Mouse (Mus musculus) embryo, embryonic 9.5 days (tissue): ENCODE data around the gene Erich6.

Experiments
- DNase-seq: peaks from one replicate; pipeline ENCODE4 v3.0.0-alpha.2; 2017; ENCODE audit errors: extremely low spot score

Erich6 gene

GRCm38 (mm10) chr3:58636406-58637295, at the start of gene Erich6:
TSS of gene Erich6 (minus strand) at chr3:58637207.
- DNase-seq: peak; percentile 74

GRCm38 (mm10) chr3:58686206-58686921, 49.4 kb upstream of the Erich6 start:
- DNase-seq: no peak

GRCm38 (mm10) chr3:58685396-58685795, 48.4 kb upstream of the Erich6 start:
- DNase-seq: no peak

DNA sequence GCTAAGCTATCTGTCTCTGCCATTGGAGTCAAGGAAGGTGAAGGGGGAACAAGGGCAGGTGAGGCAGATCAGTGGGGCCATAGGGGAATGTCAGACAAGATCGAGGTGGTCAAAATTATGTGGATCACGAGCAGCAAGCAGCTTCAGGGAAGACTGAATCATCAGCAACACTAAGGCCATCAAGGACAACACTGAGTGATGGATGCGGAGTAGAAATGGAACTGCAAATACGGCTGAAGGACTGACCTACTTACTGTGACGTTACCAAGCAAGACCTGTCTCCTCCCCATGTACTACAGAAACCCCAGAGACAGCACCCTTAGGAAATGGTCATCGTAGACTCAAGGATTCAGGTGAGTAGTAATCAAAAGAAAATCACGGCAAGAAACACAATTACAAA, 46.3 kb upstream of the Erich6 start:
- DNase-seq: no peak

DNA sequence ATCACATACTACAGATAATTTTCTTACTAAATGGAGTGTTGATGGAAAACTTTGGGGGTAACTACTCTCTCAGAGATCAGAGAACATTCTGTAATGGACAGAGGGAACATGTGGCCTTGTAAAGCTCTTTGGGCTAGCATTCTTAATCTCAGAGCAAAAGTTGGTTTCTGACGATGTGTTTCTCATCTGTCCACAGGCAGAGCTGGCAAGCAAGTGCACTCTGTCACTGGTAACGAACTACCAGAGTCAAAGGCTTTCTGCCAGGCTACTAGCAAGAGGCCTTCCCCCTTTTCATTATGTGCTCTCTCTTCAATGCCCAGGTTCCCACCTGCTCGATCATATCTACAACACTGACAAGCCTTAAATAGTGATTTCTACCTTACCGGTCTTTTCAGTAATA, 45.3 kb upstream of the Erich6 start:
- DNase-seq: no peak

DNA sequence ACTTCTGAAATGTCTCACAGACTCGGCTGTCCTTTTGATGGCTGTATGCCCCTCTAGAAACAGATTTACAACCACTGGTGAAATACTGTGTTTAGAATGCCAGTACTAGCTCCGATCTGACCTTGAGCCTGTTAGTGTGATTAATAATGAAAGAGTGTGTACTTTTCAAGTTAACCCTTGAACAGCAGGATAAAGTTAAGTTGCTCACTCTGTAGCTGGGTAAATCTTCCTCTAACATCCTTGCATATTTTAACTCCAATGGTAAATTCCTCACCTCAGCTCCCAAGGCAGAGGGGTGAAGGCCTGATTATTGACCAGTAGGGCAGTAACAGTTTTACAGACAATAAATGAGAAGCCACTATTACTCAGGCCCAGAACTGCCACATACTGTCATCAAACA, 44.8 kb upstream of the Erich6 start:
- no peak for DNase-seq

DNA sequence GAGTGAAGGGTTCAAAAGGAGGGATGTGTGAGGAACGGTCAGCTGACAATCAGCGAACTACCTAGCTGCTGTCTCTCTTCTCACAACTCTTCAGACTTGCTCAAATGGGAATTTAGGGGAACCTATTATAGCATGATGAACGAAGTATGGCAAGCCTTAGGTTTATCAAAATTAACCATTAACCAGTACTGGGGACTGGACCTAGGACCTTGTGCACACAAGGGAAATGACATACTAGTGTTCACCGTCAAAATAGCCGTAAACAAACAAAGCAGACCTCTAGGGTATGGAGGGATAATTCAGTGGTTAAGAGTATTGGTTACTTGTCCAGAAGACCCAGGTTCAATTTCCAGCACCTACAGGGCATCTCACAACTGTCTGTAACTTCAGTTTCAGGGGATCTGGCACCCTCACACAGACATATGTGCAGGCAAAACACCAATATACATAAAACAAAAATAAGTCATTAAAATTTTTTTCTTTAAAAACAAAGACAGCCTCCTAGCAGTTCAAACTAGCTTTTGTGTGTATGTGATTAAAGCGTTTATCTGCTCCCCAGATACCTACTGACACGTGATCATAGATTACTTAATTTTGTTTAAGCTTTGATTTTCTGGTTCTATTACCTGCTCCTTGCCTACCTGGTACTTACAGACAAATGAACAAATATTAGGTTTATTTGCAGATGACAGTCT, 44.1 kb upstream of the Erich6 start:
- DNase-seq: no peak

GRCm38 (mm10) chr3:58679996-58680395, 43.0 kb upstream of the Erich6 start:
- DNase-seq: no peak

DNA sequence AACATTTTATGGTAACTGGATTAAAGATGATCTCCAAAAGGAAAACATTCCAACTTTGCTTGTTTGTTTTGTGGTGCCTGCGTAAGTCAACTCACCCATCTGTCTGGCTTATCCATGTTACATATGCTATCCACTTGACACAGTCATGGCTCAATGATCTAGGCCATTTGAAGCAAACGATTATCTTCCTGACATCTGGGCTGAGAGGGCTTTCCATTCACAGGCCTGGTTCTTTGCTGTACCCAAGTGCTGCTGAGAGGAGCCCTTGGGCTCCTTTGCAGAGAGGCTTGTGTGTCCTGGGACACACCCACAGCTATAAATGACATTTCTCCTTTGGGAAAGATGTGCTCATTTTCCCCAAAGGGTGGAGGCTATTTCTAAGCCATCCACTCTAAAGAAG, 41.9 kb upstream of the Erich6 start:
- no peak for DNase-seq

DNA sequence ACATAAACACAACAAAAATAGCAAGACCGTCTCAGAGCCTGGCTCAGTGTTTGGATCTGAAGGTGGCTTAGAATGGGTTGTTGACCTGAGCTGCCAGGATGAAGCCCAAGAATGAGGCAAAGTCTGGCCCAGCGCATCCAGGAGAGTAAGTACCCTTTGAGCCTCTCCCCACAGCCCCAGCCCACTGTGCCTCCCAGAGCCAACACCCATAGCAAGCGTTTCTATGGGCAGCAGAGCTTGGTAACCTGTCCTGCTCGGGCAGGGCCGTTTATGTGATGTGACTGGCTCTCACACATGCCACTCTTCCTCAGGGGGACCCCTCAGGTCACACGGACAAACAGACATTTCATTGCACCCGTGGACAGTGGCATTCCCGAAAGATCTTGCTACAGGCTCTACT, 41.4 kb upstream of the Erich6 start:
- DNase-seq: no peak

GRCm38 (mm10) chr3:58677615-58678014, 40.6 kb upstream of the Erich6 start:
- DNase-seq: no peak

DNA sequence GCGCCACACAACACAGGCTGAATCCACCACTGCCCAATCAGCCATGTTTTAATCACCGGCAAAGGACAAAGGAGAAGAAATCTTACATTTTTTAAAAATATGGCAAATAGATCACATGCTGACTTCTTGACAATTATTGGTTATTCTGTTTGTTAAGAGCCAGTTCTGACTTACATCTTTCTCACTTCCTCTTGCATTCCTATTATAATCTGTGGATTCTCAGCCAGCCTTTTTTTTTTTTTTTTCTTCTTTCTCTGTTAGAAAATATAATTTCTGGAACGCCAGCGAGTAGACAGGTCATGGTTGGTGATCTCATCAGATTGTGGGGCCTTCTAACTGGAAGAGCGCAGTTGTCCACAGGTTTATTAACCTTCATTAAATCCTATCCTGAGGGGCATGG, 36.3 kb upstream of the Erich6 start:
- no peak for DNase-seq

DNA sequence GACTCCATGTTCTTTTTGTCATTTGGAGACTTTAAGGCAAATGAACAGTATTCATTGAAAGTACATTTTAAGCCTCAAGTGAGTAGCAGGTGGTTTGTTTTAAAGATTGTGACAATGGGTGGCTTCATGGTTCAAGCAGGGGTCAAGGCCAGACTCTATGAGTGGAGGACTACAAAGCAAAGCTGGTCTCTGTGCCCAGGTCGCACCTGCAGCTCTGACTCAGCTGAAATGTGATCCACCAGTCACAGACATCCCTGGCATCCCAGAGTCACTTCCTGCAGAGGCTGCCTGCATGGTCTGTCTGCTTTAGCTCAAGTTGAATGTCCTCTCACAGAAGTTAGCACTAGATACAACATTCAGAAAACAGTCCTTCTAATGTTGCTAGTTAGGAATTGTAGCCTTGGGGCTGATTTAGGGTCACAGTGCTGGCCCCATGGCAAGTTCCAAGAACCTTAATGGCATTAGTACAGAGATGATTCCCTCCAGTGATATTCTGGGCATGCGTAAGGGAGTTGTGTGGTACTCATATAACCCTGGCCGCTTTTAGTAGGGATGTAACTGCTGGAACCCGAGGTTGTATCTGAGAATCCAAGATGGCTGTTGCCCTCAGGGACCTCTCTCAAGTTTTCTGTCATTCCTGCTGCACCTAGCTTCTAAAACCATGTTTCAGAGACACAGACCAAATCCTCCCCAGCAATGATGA, 35.6 kb upstream of the Erich6 start:
- no peak for DNase-seq

DNA sequence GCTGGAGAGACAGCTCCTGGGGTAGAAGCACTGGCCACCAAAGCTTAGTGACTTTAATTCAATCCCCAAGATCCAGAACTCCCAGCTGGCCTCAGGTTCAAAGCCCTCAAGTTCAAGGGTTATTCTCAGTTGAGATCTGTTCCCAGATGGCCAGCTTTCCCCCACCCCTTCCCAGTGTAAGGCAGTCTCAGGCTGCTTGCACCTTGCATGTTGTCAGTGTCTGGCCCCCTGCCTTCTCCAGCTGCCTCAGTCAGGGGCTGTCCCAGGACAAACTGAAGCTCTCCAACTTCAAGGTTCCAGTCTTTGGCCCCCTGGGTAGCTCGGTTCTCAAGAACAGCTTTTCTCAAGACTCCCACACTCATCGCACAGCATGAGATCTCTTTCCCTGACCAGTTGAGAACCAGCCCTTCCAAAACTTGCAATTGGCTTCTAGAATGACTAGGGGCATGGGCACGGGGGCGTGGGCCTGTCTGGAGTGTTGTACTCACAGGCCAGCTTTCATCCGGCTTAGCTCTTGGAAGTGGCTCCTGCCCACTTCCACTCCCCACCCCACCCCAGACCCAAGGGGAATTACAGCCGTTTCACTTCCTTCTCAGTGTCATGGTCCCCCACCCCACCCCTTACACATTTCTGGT, 34.7 kb upstream of the Erich6 start:
- DNase-seq: no peak

DNA sequence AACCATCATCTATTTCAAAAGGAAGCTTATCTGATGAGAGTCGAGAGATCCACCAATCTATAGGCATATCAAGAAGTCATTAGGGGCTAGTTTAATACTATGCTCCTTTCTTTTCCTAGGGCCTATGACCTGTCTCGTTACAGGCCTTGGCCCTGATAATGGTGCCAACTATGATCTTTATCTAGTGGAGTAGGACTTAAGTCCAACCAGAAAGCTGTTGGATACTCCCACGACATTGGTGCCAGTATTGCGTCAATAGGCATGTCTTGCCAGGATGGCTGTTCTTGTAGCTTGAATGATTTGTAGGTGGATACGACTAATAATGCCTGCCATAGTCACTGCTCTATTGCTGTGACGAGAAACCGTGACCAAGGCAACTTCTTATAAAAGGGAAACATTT, 27.0 kb upstream of the Erich6 start:
- DNase-seq: no peak

DNA sequence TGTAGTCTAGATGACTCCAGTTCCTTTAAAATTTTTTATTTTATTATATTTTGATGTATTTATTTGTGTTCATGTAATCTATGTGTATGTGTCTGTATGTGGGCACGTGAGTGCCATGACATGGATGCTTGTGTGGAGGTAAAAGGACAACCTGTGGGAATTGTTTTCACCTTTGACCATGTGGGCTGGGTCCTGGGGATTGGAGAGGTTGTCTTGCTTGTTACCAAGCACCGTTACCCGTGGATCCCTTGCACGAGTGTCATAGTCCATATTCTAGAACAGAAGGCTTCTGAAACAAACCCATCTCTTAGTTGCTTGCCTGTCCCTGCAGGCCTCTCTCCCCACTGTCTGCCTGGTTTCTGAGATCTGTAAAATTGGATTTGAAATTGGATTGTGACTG, 23.6 kb upstream of the Erich6 start:
- DNase-seq: no peak

DNA sequence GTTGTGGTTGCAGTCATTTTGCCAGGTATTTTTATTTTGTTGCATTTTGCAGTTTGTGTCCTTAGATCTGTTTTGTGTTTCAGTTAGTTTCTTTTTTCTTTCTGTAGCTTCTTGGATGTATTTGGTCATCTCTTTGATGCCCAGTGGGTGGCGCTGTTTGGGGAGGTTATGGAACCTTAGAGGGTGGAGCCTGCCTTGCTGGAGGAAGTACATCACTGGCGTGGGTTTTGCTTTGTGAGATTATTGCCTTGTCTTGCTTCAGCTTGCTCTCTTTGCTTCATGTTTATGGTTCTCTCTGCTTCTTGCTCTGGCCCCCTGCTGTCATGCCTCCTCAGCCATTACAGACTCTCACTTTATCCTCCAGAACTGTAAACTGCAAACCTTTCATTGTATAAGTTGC, 20.3 kb upstream of the Erich6 start:
- no peak for DNase-seq

GRCm38 (mm10) chr3:58655362-58656130, 18.5 kb upstream of the Erich6 start:
- DNase-seq: peak; percentile 66

DNA sequence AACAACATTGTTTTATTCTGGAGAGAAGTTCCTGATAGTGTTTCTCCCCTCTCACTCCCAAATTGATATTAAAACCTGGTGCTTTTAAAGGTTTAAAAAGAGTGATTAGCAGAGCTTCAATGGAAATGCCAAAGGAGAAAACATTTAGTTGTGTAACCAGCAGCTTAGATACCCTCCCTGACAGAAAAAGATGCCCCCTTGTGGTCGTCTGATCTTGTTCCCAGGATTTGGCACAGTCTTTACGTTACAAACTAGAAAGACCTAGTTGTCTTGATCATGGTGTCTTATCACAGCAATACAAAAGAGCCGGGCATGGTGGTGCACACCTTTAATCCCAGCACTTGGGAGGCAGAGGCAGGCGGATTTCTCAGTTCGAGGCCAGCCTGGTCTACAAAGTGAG, 16.9 kb upstream of the Erich6 start:
- DNase-seq: no peak

DNA sequence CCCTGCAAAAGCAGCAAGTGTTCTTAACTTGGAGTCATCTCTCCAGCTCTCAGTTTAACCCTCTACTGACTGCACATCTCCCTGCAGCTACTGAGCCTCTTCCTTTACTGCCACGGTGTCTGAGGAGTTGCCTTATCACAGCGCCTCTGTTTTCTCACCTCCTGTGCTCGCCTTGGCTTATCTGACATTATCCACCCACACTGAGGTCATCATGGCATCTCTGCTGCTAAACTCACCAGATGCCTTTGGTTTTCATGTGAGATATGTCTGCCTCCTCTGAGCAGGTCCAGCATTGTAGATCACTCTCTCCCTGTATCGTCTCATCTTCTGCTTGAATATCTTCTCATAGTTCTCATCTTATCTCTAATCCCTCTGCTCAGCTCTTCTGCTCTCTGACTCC, 13.3 kb upstream of the Erich6 start:
- no peak for DNase-seq

DNA sequence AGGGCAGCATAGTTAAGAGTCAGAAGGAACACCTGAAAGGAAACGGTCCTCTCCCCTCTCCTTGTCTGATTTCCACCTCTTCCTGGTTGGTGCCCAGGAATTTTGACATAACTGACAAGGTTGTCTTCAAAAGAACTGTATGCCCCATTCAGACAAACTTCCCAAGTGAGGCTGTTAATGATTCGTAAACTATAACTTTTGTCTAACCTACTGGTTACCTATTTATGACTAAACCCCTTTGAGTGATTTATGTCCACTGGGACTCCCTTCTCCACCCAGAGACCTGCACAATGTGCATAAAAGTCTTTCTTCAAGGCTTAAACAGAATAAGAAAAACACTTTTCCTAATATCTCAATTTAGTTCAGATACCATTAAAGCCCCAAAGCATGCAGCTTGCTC, 10.2 kb upstream of the Erich6 start:
- DNase-seq: no peak
